Mouse (Mus musculus) CH12.LX (cell line): ENCODE data around the gene Tln2. TPM values are rescaled to one million over a fixed set of nuclear protein-coding genes. Genes with fewer than 3 reads are reported as not detected.

Experiments used
- DNase-seq: peaks from one replicate; pipeline ENCODE4 v3.0.0-alpha.2; 2013; ENCODE audit errors: extremely low read depth
- H3K27ac ChIP-seq: 2 replicates; pipeline ENCODE4 v1.5.1; 2012; ENCODE audit warnings: low read depth, mild to moderate bottlenecking, control low read depth, moderate library complexity; ENCODE audit not compliant: insufficient read depth
- H3K27me3 ChIP-seq: replicated peaks from 2 replicates; pipeline ENCODE3; 2012; ENCODE audit warnings: inconsistent platforms
- H3K36me3 ChIP-seq, 2 experiments: replicated peaks in 1 of 2; 2 replicates each; pipeline versions ENCODE3 to v1.6.1; 2012; ENCODE audit warnings: inconsistent platforms in 1 of 2, low read length in 1 of 2, mild to moderate bottlenecking in 1 of 2, mixed read lengths in 1 of 2, moderate library complexity in 1 of 2; ENCODE audit not compliant: control insufficient read depth in 1 of 2, insufficient read depth in 1 of 2
- H3K4me1 ChIP-seq, 2 experiments: 2 replicates each; pipeline ENCODE4 v1.6.1; 2012; ENCODE audit warnings: inconsistent platforms in 1 of 2, moderate library complexity in 1 of 2; ENCODE audit not compliant: insufficient read depth in 2 of 2, control insufficient read depth in 1 of 2
- H3K4me2 ChIP-seq: 2 replicates; pipeline ENCODE4 v1.6.1; 2012; ENCODE audit warnings: low read depth, mild to moderate bottlenecking, control low read depth; ENCODE audit not compliant: poor library complexity, insufficient read depth, severe bottlenecking
- H3K4me3 ChIP-seq, 3 experiments: fragments of 150-350 bp in 1 of 3; sonication (generic) in 1 of 3; replicated peaks in 1 of 3; 2 replicates each; pipeline versions ENCODE3 to v1.5.1; 2011 to 2012; ENCODE audit warnings: low read depth in 2 of 3, low read length in 2 of 3, mild to moderate bottlenecking in 2 of 3, moderate library complexity in 2 of 3, control low read depth in 1 of 3, improper control_type of control experiment in 1 of 3, inconsistent platforms in 1 of 3, mixed read lengths in 1 of 3; ENCODE audit not compliant: poor library complexity in 1 of 3
- H3K79me2 ChIP-seq: replicated peaks from 2 replicates; pipeline ENCODE4 v1.6.1; 2012; ENCODE audit warnings: mild to moderate bottlenecking, moderate library complexity; ENCODE audit not compliant: control insufficient read depth, poor library complexity, insufficient read depth, severe bottlenecking; ENCODE audit errors: extremely low read depth
- H3K9ac ChIP-seq: 2 replicates; pipeline ENCODE4 v1.6.1; 2012; ENCODE audit warnings: low read depth, mild to moderate bottlenecking, control low read depth, moderate library complexity; ENCODE audit not compliant: insufficient read depth
- H3K9me3 ChIP-seq: replicated peaks from 2 replicates; pipeline ENCODE3; 2012; ENCODE audit warnings: low read length, inconsistent platforms, mixed read lengths
- BHLHE40 ChIP-seq: IDR thresholded peaks from 2 replicates; pipeline ENCODE4 v1.6.1; 2011; ENCODE audit warnings: mild to moderate bottlenecking, low read depth, low read length, improper control_type of control experiment
- E2F4 ChIP-seq: IDR thresholded peaks from 2 replicates; pipeline ENCODE4 v1.6.1; 2011; ENCODE audit warnings: low read depth, low read length, improper control_type of control experiment; ENCODE audit not compliant: insufficient replicate concordance
- EP300 ChIP-seq: IDR thresholded peaks from 2 replicates; pipeline ENCODE4 v1.6.1; 2011; ENCODE audit warnings: low read length, improper control_type of control experiment
- ETS1 ChIP-seq: conservative IDR thresholded peaks from 2 replicates; pipeline ENCODE4 v1.6.1; 2012; ENCODE audit warnings: low read depth, mild to moderate bottlenecking, inconsistent platforms, low read length, improper control_type of control experiment, moderate library complexity
- JUN ChIP-seq: IDR thresholded peaks from 2 replicates; pipeline ENCODE4 v1.6.1; 2011; ENCODE audit warnings: low read depth, mild to moderate bottlenecking, low read length, improper control_type of control experiment, moderate library complexity; ENCODE audit not compliant: insufficient read depth
- JUND ChIP-seq: conservative IDR thresholded peaks from 2 replicates; pipeline ENCODE4 v1.6.1; 2011; ENCODE audit warnings: low read depth, low read length, improper control_type of control experiment
- KAT2A ChIP-seq: IDR thresholded peaks from 2 replicates; pipeline ENCODE4 v1.6.1; 2012; ENCODE audit warnings: low read length, improper control_type of control experiment, inconsistent platforms; ENCODE audit not compliant: insufficient replicate concordance
- MAX ChIP-seq: IDR thresholded peaks from 2 replicates; pipeline ENCODE4 v1.6.1; 2011; ENCODE audit warnings: low read length, improper control_type of control experiment
- MEF2A ChIP-seq: IDR thresholded peaks from 2 replicates; pipeline ENCODE4 v1.6.1; 2014; ENCODE audit warnings: low read depth, mild to moderate bottlenecking, inconsistent platforms, low read length, improper control_type of control experiment, borderline replicate concordance
- NRF1 ChIP-seq: IDR thresholded peaks from 2 replicates; pipeline ENCODE4 v1.6.1; 2014; ENCODE audit warnings: low read depth, mild to moderate bottlenecking, inconsistent platforms, low read length, improper control_type of control experiment, moderate library complexity
- PAX5 ChIP-seq: IDR thresholded peaks from 2 replicates; pipeline ENCODE4 v1.6.1; 2012; ENCODE audit warnings: low read length, inconsistent platforms, mixed read lengths
- POLR2A ChIP-seq: IDR thresholded peaks from 2 replicates; pipeline ENCODE4 v1.6.1; 2011; ENCODE audit warnings: low read depth, mild to moderate bottlenecking, improper control_type of control experiment, low read length
- POLR2AphosphoS2 ChIP-seq: IDR thresholded peaks from 2 replicates; pipeline ENCODE4 v1.6.1; 2011; ENCODE audit warnings: low read depth, low read length, improper control_type of control experiment
- SIN3A ChIP-seq: IDR thresholded peaks from 2 replicates; pipeline ENCODE4 v1.6.1; 2012; ENCODE audit warnings: low read length, improper control_type of control experiment, inconsistent platforms
- SMC3 ChIP-seq: IDR thresholded peaks from 2 replicates; pipeline ENCODE4 v1.6.1; 2011; ENCODE audit warnings: low read depth, low read length, improper control_type of control experiment
- TBP ChIP-seq: conservative IDR thresholded peaks from 2 replicates; pipeline ENCODE4 v1.6.1; 2011; ENCODE audit warnings: low read depth, low read length, improper control_type of control experiment
- UBTF ChIP-seq: IDR thresholded peaks from 2 replicates; pipeline ENCODE4 v1.6.1; 2012; ENCODE audit warnings: low read depth, mild to moderate bottlenecking, inconsistent platforms, low read length, improper control_type of control experiment, moderate library complexity
- USF1 ChIP-seq: IDR thresholded peaks from 2 replicates; pipeline ENCODE4 v1.6.1; 2014; ENCODE audit warnings: low read depth, mild to moderate bottlenecking, inconsistent platforms, low read length, improper control_type of control experiment
- USF2 ChIP-seq: conservative IDR thresholded peaks from 2 replicates; pipeline ENCODE4 v1.6.1; 2011; ENCODE audit warnings: low read depth, low read length, improper control_type of control experiment
- ZC3H11A ChIP-seq: IDR thresholded peaks from 2 replicates; pipeline ENCODE4 v1.6.1; 2012; ENCODE audit warnings: low read depth, mild to moderate bottlenecking, inconsistent platforms, low read length, improper control_type of control experiment
- ZKSCAN1 ChIP-seq: IDR thresholded peaks from 2 replicates; pipeline ENCODE4 v1.6.1; 2012; ENCODE audit warnings: low read depth, inconsistent platforms, low read length, improper control_type of control experiment, borderline replicate concordance
- ZNF384 ChIP-seq: IDR thresholded peaks from 2 replicates; pipeline ENCODE4 v1.6.1; 2012; ENCODE audit warnings: low read depth, low read length, improper control_type of control experiment, inconsistent platforms
- dilution Hi-C: fragments of 300-500 bp; cut with MboI; formaldehyde crosslinking; loops from 2 replicates; pipeline ENCODE4 v1.14.3; 2020; ENCODE audit warnings: low sequenced_read_pairs; ENCODE audit not compliant: extremely low pct_unique_long_range_greater_than_20kb, extremely low pct_ligation_motif_present
- in situ Hi-C: fragments of 300-500 bp; cut with MboI; formaldehyde crosslinking; loops from 3 replicates; pipeline ENCODE4 v1.14.3; 2019; ENCODE audit warnings: low sequenced_read_pairs, low pct_ligation_motif_present, low pct_unique_long_range_greater_than_20kb, mixed read lengths
- polyA plus RNA-seq: library from polyadenylated mRNA; unstranded; fragments of >175 nt; gene quantifications from 2 replicates; pipeline ENCODE4 v1.2.1, GENCODE M21; 2012; ENCODE audit warnings: low read depth; ENCODE audit not compliant: insufficient read length
- total RNA-seq, 2 experiments: library from RNA; depleted of rRNA; stranded (reverse); fragments of 300-350 nt in 1 of 2; fragments of >200 nt in 1 of 2; gene quantifications; 2 replicates each; pipeline ENCODE4 v1.2.3; 2012 to 2014

Tln2 gene
- total and polyA plus RNA-seq, 3 experiments = 2.6 to 4.4 (median 4.4) TPM

DNA sequence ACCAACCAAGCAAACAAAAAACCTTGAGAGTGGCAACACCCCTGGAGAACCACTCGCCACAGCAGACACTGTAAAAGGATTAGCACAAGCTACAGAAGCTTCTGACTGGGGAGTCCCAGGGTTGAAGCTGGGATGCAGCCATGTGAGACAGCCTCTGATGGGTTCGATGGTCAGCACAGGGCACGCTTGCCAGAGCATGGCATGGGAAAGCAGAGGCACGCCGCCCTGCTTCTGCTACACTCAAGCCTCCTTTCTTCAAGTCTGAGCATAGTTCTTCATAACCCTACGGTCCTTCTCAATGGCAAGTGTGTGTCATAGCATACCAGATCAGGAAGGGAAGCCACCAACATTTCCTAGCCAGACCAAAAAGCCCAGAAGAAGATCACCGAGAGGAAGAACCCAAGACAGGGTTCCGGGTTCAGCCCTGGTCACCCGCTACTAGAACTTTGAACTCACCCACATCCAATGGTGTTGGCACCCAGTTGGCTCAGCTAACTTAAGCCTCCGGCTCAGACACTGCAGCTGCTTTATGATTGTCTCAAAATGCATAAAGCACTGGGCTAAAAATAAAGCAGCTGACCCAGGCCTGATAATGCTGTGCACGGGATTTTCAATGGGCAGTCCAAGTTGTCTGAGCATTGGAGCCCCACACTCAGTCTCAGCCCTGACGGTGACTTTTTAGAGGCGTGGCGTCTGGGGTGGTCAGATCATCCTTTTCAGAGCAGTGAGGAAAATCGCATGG is 131.0 kb downstream of the Tln2 start:
- no peak for DNase-seq

DNA sequence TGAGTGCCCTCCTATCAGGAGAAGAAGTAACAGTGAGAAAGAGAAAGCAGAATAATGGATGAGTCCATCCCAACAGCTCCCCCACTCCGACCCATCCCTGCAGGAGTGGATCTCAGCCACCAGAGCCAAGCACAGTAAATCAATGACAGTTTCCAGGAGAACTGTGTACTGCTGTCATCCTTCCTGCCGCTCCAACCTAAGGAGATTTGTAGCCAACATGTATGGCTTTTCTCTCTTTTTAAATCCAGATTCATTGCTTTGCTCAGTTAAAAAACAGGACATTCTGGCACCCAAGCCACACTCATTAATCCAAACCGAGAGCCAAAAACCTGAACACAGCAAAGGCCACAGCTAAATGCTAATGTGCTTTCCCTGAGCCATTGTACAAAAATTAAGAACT is 133.2 kb downstream of the Tln2 start:
- Histone ChIP-seq H3K4me3 (no peak overlapping the region), H3K4me1 (peaks cover 5 to 10% of the 10 kb centered on the region in 2 experiments; a peak in 3 of 4 replicates), H3K36me3 (no peaks in the 10 kb centered on the region), H3K4me2 (no peak overlapping the region), H3K27ac (no peak overlapping the region), H3K79me2 (no peaks in the 10 kb centered on the region), H3K9me3 (no peaks in the 10 kb centered on the region), H3K27me3 (no peaks in the 10 kb centered on the region), H3K9ac (no peak overlapping the region)
- in situ Hi-C loops = no loop called here
- dilution Hi-C loops = no loop called here
- no peak for DNase-seq
- no peak for TF ChIP-seq TBP
- TF ChIP-seq ZKSCAN1 = no peak
- TF ChIP-seq ETS1 = no peak
- TF ChIP-seq USF1 = no peak
- no peak for TF ChIP-seq KAT2A
- TF ChIP-seq BHLHE40 = no peak
- no peak for TF ChIP-seq PAX5
- TF ChIP-seq UBTF = no peak
- TF ChIP-seq USF2 = no peak
- TF ChIP-seq MEF2A = no peak
- no peak for TF ChIP-seq E2F4

More for the DNA sequence above, 131.0 kb downstream of the Tln2 start:
- no peak overlapping the region for H3K9ac ChIP-seq
- H3K36me3 ChIP-seq = no peaks in the 10 kb centered on the region
- TF ChIP-seq NRF1 = no peak
- dilution Hi-C loops (no loop called here), in situ Hi-C loops (no loop called here)
- no peak overlapping the region for H3K4me3 ChIP-seq
- no peak overlapping the region for H3K4me2 ChIP-seq
- H3K9me3 ChIP-seq = no peaks in the 10 kb centered on the region
- no peaks in the 10 kb centered on the region for H3K79me2 ChIP-seq
- H3K27me3 ChIP-seq = no peaks in the 10 kb centered on the region
- no peak overlapping the region for H3K27ac ChIP-seq
- H3K4me1 ChIP-seq = peaks cover 5 to 10% of the 10 kb centered on the region in 2 experiments; a peak in 3 of 4 replicates

DNA sequence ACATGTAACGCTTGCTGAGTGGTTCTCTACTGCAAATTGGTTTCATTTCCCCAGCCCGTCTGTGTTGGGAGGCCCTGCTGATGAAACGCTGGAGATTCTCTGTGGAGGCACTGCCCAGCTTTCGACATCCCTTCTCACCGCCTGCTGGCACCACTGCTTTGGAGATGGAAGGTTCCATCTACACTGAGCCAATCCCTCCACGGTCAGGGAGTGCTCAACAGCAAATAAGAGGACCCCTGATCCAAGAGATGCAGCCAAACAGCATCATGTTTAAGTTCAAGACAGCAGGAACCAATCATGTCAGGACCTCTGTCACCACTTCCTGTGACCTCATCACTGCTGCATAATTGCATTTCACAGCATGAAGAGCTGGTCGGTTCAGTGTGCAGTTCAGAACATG is 135.4 kb downstream of the Tln2 start:
- no peak overlapping the region for H3K9ac ChIP-seq
- DNase-seq = peak; percentile 32
- no peaks in the 10 kb centered on the region for H3K9me3 ChIP-seq
- no peaks in the 10 kb centered on the region for H3K36me3 ChIP-seq
- in situ Hi-C loops (no loop called here), dilution Hi-C loops (no loop called here)
- no peaks in the 10 kb centered on the region for H3K79me2 ChIP-seq
- H3K27me3 ChIP-seq = no peaks in the 10 kb centered on the region
- H3K4me1 ChIP-seq = peaks cover 5 to 10% of the 10 kb centered on the region in 2 experiments; a peak in 3 of 4 replicates
- H3K27ac ChIP-seq = no peak overlapping the region
- H3K4me3 ChIP-seq = no peak overlapping the region
- peak overlapping the region; percentile 34; the same call in 1 of the 2 replicates for H3K4me2 ChIP-seq
- no peak for TF ChIP-seq SIN3A
- no peak for TF ChIP-seq ZNF384
- TF ChIP-seq JUND = no peak
- TF ChIP-seq NRF1 = no peak
- TF ChIP-seq JUN = no peak
- TF ChIP-seq EP300 = no peak
- no peak for TF ChIP-seq POLR2AphosphoS2
- no peak for TF ChIP-seq USF1
- TF ChIP-seq POLR2A = no peak
- TF ChIP-seq BHLHE40 = no peak
- TF ChIP-seq ZKSCAN1 = no peak
- TF ChIP-seq MAX = no peak
- TF ChIP-seq SMC3 = no peak
- no peak for TF ChIP-seq ZC3H11A
